Mouse (Mus musculus) liver, embryonic 14.5 days (tissue): ENCODE results near the gene Mtmr12. TPM values are rescaled to one million over a fixed set of nuclear protein-coding genes. Genes with fewer than 3 reads are reported as not detected.

ENCODE experiments used
- ATAC-seq: fragments of 200-750 bp; cut with Nextera tagmentation; 2 replicates; pipeline ENCODE4 v1.8.0; 2017; ENCODE audit warnings: moderate number of reproducible peaks, mild to moderate bottlenecking, moderate library complexity; ENCODE audit not compliant: insufficient read depth
- DNase-seq, 3 experiments: peaks; one replicate each; pipeline ENCODE4 v3.0.0-alpha.2; 2012 to 2013; ENCODE audit warnings: low read depth in 3 of 3, low spot score in 3 of 3
- H3K27ac ChIP-seq: fragments of 300-500 bp; sonication (generic); 2 replicates; pipeline ENCODE4 v1.5.1; 2014; ENCODE audit warnings: moderate library complexity, mild to moderate bottlenecking, control low read depth, inconsistent platforms
- H3K27me3 ChIP-seq: fragments of 300-500 bp; sonication (generic); 2 replicates; pipeline ENCODE4 v1.6.1; 2014; ENCODE audit warnings: mild to moderate bottlenecking, low read length, moderate library complexity; ENCODE audit not compliant: control insufficient read depth, insufficient read depth
- H3K36me3 ChIP-seq: fragments of 300-500 bp; sonication (generic); replicated peaks from 2 replicates; pipeline ENCODE4 v1.6.1; 2014; ENCODE audit warnings: low read depth; ENCODE audit not compliant: control insufficient read depth, insufficient read depth
- H3K4me1 ChIP-seq, 2 experiments: fragments of 200-500 bp in 1 of 2; fragments of 300-500 bp in 1 of 2; sonication (generic) in 1 of 2; replicated peaks; 2 replicates each; pipeline ENCODE4 v1.6.1; 2012 to 2014; ENCODE audit warnings: antibody characterized with exemption in 1 of 2, inconsistent platforms in 1 of 2, low read length in 1 of 2; ENCODE audit not compliant: control insufficient read depth in 2 of 2, insufficient read depth in 2 of 2
- H3K4me2 ChIP-seq: fragments of 300-500 bp; sonication (generic); 2 replicates; pipeline ENCODE4 v1.6.1; 2014; ENCODE audit warnings: low read depth, mild to moderate bottlenecking, control low read depth, moderate library complexity
- H3K4me3 ChIP-seq, 2 experiments: fragments of 200-500 bp in 1 of 2; fragments of 300-500 bp in 1 of 2; sonication (generic) in 1 of 2; 2 replicates each; pipeline ENCODE4 v1.5.1; 2012 to 2014; ENCODE audit warnings: low read depth in 2 of 2, low read length in 2 of 2, mild to moderate bottlenecking in 2 of 2, control low read depth in 1 of 2, inconsistent platforms in 1 of 2, moderate library complexity in 1 of 2; ENCODE audit not compliant: insufficient read depth in 1 of 2
- H3K9ac ChIP-seq: fragments of 300-500 bp; sonication (generic); replicated peaks from 2 replicates; pipeline ENCODE4 v1.6.1; 2014; ENCODE audit warnings: mild to moderate bottlenecking, control low read depth, moderate library complexity
- H3K9me3 ChIP-seq: fragments of 300-500 bp; sonication (generic); 2 replicates; pipeline ENCODE4 v1.6.1; 2016; ENCODE audit warnings: low read length, mixed read lengths; ENCODE audit not compliant: control insufficient read depth
- CTCF ChIP-seq: IDR thresholded peaks from 2 replicates; pipeline ENCODE4 v1.5.1; 2016; ENCODE audit warnings: antibody characterized with exemption, low read depth, control low read depth
- EP300 ChIP-seq: IDR thresholded peaks from 2 replicates; pipeline ENCODE4 v1.6.1; 2016; ENCODE audit warnings: antibody characterized with exemption, low read depth
- WGBS: fragments of 180-500 bp; shearing (Covaris S2); extraction: QIAGEN DNeasy Blood & Tissue Kit; methylation state at CpG from one replicate; pipeline ENCODE4 v1.1.7; 2014; ENCODE audit not compliant: insufficient replicate concordance; 5-methylcytosine and 5-hydroxymethylcytosine counted together
- polyA plus RNA-seq, 2 experiments: library from polyadenylated mRNA; depleted of rRNA in 1 of 2; stranded (reverse) in 1 of 2; unstranded in 1 of 2; fragments of >200 nt; fragmentation: Nextera tagmentation in 1 of 2; extraction: Ambion mirVana in 1 of 2; gene quantifications; 2 replicates each; pipeline versions ENCODE4 v1.2.1 to v1.2.3; 2012 to 2014

Mtmr12 gene
- polyA plus RNA-seq, 2 experiments = 6.4 to 7.2 TPM

- H3K9ac ChIP-seq = no peak overlapping the region
- ATAC-seq = no peak
Observed at GRCm38 (mm10) chr15:12314584-12314983, 109.8 kb downstream of the Mtmr12 start.

GRCm38 (mm10) chr15:12315996-12316395 lies 111.2 kb downstream of the Mtmr12 start:
- no peaks in the 10 kb centered on the region for H3K9me3 ChIP-seq
- no peaks in the 10 kb centered on the region for H3K27me3 ChIP-seq
- no peak overlapping the region for H3K9ac ChIP-seq
- no peak overlapping the region for H3K4me2 ChIP-seq
- TF ChIP-seq EP300 = no peak
- TF ChIP-seq CTCF = no peak
- DNase-seq (no peak), ATAC-seq (no peak)
- WGBS = 57% methylated on average over 2 of the region's 2 CpGs
- H3K36me3 ChIP-seq = no peaks in the 10 kb centered on the region
- H3K4me3 ChIP-seq = no peak overlapping the region
- no peak overlapping the region for H3K27ac ChIP-seq
- peaks cover 4 to 13% of the 10 kb centered on the region in 2 experiments; a peak in 3 of 4 replicates for H3K4me1 ChIP-seq

More at GRCm38 (mm10) chr15:12314584-12314983, 109.8 kb downstream of the Mtmr12 start:
- no peak overlapping the region for H3K4me2 ChIP-seq
- no peak overlapping the region for H3K27ac ChIP-seq
- 74% methylated on average over 5 of the region's 5 CpGs for WGBS
- H3K27me3 ChIP-seq = no peaks in the 10 kb centered on the region
- H3K9me3 ChIP-seq = no peaks in the 10 kb centered on the region
- H3K36me3 ChIP-seq = no peaks in the 10 kb centered on the region
- peaks cover 8 to 16% of the 10 kb centered on the region in 2 experiments for H3K4me1 ChIP-seq
- DNase-seq = no peak
- no peak for TF ChIP-seq EP300
- no peak for TF ChIP-seq CTCF
- H3K4me3 ChIP-seq = no peak overlapping the region

GRCm38 (mm10) chr15:12317290-12317689 lies 112.5 kb downstream of the Mtmr12 start:
- Histone ChIP-seq H3K4me2 (no peak overlapping the region), H3K4me1 (peaks cover 4 to 10% of the 10 kb centered on the region in 2 experiments; a peak in 3 of 4 replicates), H3K36me3 (no peaks in the 10 kb centered on the region), H3K9me3 (no peaks in the 10 kb centered on the region), H3K4me3 (no peak overlapping the region), H3K27ac (no peak overlapping the region), H3K27me3 (no peaks in the 10 kb centered on the region), H3K9ac (no peak overlapping the region)
- DNase-seq (no peak), ATAC-seq (no peak)
- WGBS = 24% methylated on average over 5 of the region's 5 CpGs
- no peak for TF ChIP-seq CTCF
- no peak for TF ChIP-seq EP300

- peaks cover 8 to 13% of the 10 kb centered on the region in 2 experiments for H3K4me1 ChIP-seq
- no peaks in the 10 kb centered on the region for H3K36me3 ChIP-seq
- ATAC-seq (no peak), DNase-seq (no peak)
- no peak overlapping the region for H3K9ac ChIP-seq
- H3K9me3 ChIP-seq = no peaks in the 10 kb centered on the region
- 77% methylated on average over 8 of the region's 8 CpGs for WGBS
- no peak overlapping the region for H3K4me2 ChIP-seq
- no peak overlapping the region for H3K4me3 ChIP-seq
- TF ChIP-seq EP300 (no peak), CTCF (no peak)
- no peak overlapping the region for H3K27ac ChIP-seq
- no peaks in the 10 kb centered on the region for H3K27me3 ChIP-seq
Observed at GRCm38 (mm10) chr15:12318451-12318850, 113.6 kb downstream of the Mtmr12 start.

DNA sequence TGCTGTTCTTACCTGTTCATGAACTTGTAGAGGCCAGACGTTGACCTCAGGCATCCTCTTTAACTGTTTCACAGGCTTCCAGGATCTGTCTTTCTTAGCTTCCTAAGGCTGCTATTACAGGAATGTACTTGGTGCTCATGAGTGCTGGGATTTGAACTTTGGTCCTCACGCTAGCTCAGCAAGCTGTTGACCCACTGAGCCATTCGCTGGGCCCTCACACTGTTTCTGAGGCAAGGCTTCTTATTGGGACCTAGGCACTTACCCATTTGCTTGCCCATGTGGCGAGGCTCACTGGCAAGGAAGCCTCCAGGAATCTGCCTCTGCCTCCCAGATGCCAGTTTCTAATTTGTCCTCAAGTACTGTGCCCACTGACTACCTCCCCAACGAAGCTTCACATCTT lies 115.1 kb downstream of the Mtmr12 start:
- Histone ChIP-seq H3K4me2 (peak overlapping the region; percentile 75), H3K4me1 (peaks cover 13 to 18% of the 10 kb centered on the region in 2 experiments), H3K36me3 (no peaks in the 10 kb centered on the region), H3K27ac (no peak overlapping the region), H3K4me3 (no peak overlapping the region), H3K27me3 (no peaks in the 10 kb centered on the region), H3K9me3 (no peaks in the 10 kb centered on the region), H3K9ac (no peak overlapping the region)
- no peak for ATAC-seq
- 48% methylated on average over 5 of the region's 5 CpGs for WGBS
- no peak for DNase-seq
- TF ChIP-seq CTCF (no peak), EP300 (no peak)
